Mouse (Mus musculus) spleen, adult 2 months (tissue): Measurements from ENCODE around the gene Zmym1. TPM values are rescaled to one million over a fixed set of nuclear protein-coding genes. Genes with fewer than 3 reads are reported as not detected.

Experiments used
- DNase-seq, 2 experiments: peaks; one replicate each; pipeline versions ENCODE4 v3.0.0 to v3.0.0-alpha.2; 2012 to 2021; ENCODE audit warnings: low spot score in 2 of 2, low read depth in 1 of 2
- H3K27ac ChIP-seq: fragments of 200-500 bp; 2 replicates; pipeline ENCODE4 v1.5.1; 2012; ENCODE audit warnings: low read length, inconsistent platforms; ENCODE audit not compliant: insufficient read depth
- H3K27me3 ChIP-seq: fragments of 200-500 bp; 2 replicates; pipeline ENCODE4 v1.6.1; 2012; ENCODE audit warnings: mild to moderate bottlenecking, moderate library complexity, low read length, inconsistent platforms; ENCODE audit not compliant: control insufficient read depth, insufficient read depth
- H3K36me3 ChIP-seq: fragments of 200-500 bp; 2 replicates; pipeline ENCODE4 v1.6.1; 2012; ENCODE audit warnings: mild to moderate bottlenecking, low read length, inconsistent platforms; ENCODE audit not compliant: control insufficient read depth, insufficient read depth
- H3K4me1 ChIP-seq: fragments of 200-500 bp; 2 replicates; pipeline ENCODE4 v1.6.1; 2011; ENCODE audit warnings: inconsistent platforms; ENCODE audit not compliant: control insufficient read depth, insufficient read depth, insufficient read length
- H3K4me3 ChIP-seq: fragments of 200-500 bp; 2 replicates; pipeline ENCODE4 v1.5.1; 2011; ENCODE audit warnings: mild to moderate bottlenecking, inconsistent platforms; ENCODE audit not compliant: insufficient read depth, insufficient read length; ENCODE audit errors: extremely low read depth
- CTCF ChIP-seq: fragments of 200-500 bp; IDR thresholded peaks from 2 replicates; pipeline ENCODE4 v1.5.1; 2011; ENCODE audit warnings: mild to moderate bottlenecking, inconsistent platforms; ENCODE audit not compliant: insufficient read depth, insufficient read length, insufficient replicate concordance; ENCODE audit errors: extremely low read depth
- POLR2A ChIP-seq: fragments of 200-500 bp; IDR thresholded peaks from 2 replicates; pipeline ENCODE4 v1.6.1; 2011; ENCODE audit warnings: low read depth, low read length, inconsistent platforms
- WGBS: fragments of 180-500 bp; shearing (Covaris S2); methylation state at CpG from one replicate; pipeline ENCODE4 v1.1.7; 2018; 5-methylcytosine and 5-hydroxymethylcytosine counted together
- polyA plus RNA-seq: library from polyadenylated mRNA; depleted of rRNA; stranded (reverse); fragments of >200 nt; gene quantifications from 2 replicates; pipeline ENCODE4 v1.2.3, GENCODE M21; 2012

Gene Zmym1
- polyA plus RNA-seq, 1 experiment, result 1.3 TPM

DNA sequence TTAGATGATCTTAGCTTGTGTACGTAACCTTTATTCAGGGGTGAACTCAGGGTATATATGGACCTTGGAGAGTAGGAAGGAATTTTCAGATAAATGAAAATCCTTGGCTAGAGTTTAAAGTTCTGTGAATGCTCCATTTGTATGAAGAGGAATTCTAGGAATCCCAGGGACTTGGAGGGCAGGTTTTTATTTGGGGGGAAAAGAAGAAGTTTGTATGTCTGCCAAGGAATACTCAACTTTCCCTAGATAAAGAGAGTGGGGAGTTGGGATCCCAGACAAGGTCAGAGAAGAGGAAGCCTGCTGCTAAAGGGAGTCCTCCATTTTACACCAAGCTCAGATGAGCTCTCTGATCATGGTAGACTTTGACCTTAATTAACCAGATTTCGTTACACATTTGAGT is 22.2 kb upstream of the Zmym1 start:
- whole genome bisulfite sequencing, result 89% methylated on average over 2 of the region's 2 CpGs
- no peaks in the 10 kb centered on the region for H3K4me1 ChIP-seq
- no peak overlapping the region for H3K27ac ChIP-seq
- TF ChIP-seq POLR2A (no peak), CTCF (no peak)
- no peak overlapping the region for H3K4me3 ChIP-seq
- no peaks in the 10 kb centered on the region; the same call in 1 of the 2 replicates for H3K36me3 ChIP-seq
- no peaks in the 10 kb centered on the region for H3K27me3 ChIP-seq
- DNase-seq, result no peak

DNA sequence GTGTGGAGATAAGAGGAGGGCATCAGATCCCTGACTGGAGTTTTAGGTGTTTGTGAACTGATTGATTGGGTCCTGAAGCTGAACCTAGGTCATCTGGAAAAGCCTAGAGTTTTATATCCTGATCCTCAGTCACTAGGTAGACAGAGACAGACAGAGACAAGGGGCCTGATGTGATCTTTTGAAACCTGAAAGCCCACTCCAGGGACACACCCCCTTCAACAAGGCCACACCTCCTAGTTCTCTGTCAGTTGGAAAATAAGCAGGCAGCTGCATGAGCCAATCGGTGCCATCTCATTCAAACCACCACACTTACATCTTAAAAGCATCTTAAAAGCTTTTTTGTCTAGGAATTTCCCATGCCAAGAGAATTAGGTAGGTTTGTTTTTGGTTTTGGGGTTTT is 19.9 kb upstream of the Zmym1 start:
- WGBS, result 52% methylated on average over 1 of the region's 1 CpGs
- Histone ChIP-seq H3K4me3 (no peak overlapping the region), H3K27ac (no peak overlapping the region), H3K27me3 (no peaks in the 10 kb centered on the region), H3K36me3 (no peaks in the 10 kb centered on the region), H3K4me1 (peaks cover 3% of the 10 kb centered on the region; the same call in 1 of the 2 replicates)
- TF ChIP-seq CTCF (no peak), POLR2A (no peak)
- no peak for DNase-seq

DNA sequence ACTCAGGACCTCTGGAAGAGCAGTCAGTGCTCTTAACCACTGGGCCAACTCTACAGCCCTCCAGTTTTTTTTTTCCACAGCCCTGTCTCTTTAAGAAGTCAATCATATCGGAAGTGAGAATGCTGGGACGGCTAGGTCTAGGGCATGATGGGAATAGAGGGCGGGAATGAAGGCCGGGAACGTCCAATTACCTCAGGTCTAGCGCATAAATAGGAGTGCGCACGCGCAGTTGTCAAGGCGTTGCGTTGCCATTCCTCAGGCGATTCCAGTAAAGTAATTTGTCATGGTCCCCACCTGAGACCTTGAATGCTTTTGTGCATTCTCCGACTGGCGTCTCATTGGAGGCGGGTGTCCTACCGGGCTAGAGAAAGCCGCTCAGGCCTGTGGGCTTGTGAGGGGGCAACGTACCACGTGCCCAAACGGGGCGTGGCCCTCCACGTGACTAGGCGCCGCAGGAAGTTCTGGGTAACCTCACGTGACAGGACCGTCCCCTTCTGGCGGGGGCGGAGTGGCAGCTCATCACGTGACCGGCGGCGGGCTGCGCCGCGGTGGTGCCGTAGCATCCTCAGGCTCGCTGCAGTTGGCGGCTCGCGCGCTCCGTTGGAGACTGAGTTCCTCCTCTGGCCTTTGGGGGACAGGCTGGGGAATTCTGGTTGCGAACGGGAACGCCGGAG is 16.1 kb upstream of the Zmym1 start, which contains the start of gene Zmym6:
Gene Zmym6, plus strand, starts transcription at position 509 of the 674 bp plus-strand sequence.
- H3K4me1 ChIP-seq, result peaks cover 3% of the 10 kb centered on the region; the same call in 1 of the 2 replicates

DNA sequence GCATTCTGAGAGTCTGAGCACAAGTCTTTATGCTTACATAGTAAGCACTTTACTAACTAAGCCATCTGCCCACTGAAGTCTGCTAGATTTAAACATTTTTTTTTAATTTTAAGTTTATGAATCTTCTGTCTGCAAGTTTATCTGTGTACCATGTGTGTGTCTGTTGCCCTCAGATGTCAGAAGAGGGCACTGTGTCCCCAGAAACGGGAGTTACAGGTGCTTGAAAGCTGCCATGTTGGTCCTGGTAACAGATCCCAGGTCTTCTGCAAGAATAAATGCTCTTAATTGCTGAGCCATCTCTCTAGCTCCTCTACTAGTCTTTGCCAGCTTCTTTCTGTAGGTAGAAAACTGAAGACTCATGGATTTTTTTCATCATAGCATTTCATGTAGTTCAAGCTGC is 14.0 kb upstream of the Zmym1 start:
- Histone ChIP-seq H3K27me3 (no peaks in the 10 kb centered on the region), H3K36me3 (no peaks in the 10 kb centered on the region), H3K4me1 (peaks cover 3% of the 10 kb centered on the region; the same call in 1 of the 2 replicates), H3K27ac (no peak overlapping the region), H3K4me3 (no peak overlapping the region)
- no peak for TF ChIP-seq CTCF
- no peak for DNase-seq
- WGBS, result 50% methylated on average over 1 of the region's 1 CpGs

More for the DNA sequence above, 16.1 kb upstream of the Zmym1 start, which contains the start of gene Zmym6:
- TF ChIP-seq CTCF (no peak), POLR2A (peak; percentile 74)
- DNase-seq, result peak; percentile 92 to 94
- no peaks in the 10 kb centered on the region for H3K36me3 ChIP-seq
- H3K27me3 ChIP-seq, result no peaks in the 10 kb centered on the region
- under 1% methylated on average over 46 of the region's 46 CpGs for WGBS
- H3K4me3 ChIP-seq, result peak within 1 kb of the TSS; percentile 78
- peak within 1 kb of the TSS; percentile 78 for H3K27ac ChIP-seq

DNA sequence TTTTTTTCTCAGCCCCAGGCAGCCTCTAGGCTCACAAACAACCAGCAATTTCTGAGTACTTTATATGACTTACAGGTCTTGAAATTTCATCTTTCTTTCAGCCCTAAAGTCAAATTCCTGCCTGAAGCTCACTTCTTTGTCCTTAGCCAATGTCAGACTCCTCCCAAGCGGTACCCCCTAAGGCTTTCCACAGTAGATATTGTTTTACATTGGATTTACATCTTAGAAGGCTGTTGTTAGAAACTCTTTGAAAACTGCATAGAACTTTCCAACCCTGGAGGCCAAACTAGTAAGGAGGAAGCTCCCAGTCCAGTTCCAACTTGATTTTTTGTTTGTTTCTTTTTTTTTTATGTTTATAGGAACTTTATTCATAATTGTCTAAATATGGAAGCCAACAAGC is 3.1 kb upstream of the Zmym1 start:
- Histone ChIP-seq H3K27me3 (no peaks in the 10 kb centered on the region), H3K36me3 (no peaks in the 10 kb centered on the region), H3K4me1 (no peaks in the 10 kb centered on the region), H3K4me3 (no peak overlapping the region), H3K27ac (no peak overlapping the region)
- no peak for TF ChIP-seq CTCF
- TF ChIP-seq POLR2A, result no peak
- no peak for DNase-seq
- 85% methylated on average over 1 of the region's 1 CpGs for WGBS

DNA sequence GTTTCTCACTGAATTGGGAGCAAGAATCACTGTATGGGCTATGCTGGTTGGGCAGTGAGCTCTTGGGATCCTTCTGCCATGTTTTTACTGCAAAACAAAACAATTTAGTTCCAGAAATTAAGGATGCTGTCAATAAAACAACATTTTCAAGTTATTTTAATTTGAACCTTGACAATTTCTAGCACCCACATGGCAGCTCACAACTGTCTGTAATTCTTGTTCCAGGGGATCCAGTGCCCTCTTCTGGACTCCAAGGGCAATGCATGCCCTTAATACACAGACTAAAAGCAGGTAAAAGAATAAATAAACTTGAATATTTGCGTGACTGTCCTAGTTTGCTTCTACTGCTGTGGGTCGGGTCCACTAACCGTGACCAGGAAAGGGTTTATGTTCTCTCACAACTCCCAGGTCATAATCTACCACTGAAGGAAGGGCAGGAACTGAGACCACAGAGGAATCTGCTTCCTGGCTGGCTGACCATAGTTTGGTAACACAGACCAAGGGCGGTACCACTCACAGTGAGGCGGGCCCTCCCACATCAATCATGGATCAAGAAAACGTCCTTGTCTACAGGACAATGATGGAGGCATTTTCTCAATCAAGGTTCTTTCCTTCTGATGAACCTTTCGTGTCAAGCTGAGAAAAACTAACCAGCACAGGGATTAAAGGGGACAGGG is 6.3 kb downstream of the Zmym1 start:
- TF ChIP-seq CTCF, result no peak
- no peak for TF ChIP-seq POLR2A
- WGBS, result 84% methylated on average over 7 of the region's 7 CpGs

DNA sequence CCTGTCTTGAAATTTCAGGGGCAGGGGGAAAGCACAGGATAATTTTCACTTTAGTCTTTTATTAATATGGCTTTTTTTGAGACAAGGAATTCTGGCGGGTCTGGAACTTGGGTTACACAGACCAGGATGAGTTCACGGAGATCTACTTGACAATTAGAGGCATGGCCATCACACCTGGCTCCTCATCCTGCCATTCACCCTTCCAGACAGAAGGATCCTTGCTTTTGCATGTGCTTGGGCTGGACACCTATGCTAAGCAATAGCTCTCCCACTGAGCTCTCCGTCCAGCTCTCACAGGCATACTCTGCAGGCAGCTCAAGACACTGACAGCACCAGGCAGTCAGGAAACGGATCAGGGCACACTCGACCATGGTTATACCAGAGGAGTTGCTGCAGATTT is 7.9 kb downstream of the Zmym1 start:
- 96% methylated on average over 5 of the region's 5 CpGs for WGBS
- no peak overlapping the region for H3K27ac ChIP-seq
- TF ChIP-seq CTCF, result no peak
- no peak for TF ChIP-seq POLR2A
- H3K4me3 ChIP-seq, result no peak overlapping the region
- H3K27me3 ChIP-seq, result no peaks in the 10 kb centered on the region
- DNase-seq, result no peak
- H3K36me3 ChIP-seq, result peaks cover 24% of the 10 kb centered on the region
- no peaks in the 10 kb centered on the region for H3K4me1 ChIP-seq

More for the DNA sequence above, 6.3 kb downstream of the Zmym1 start:
- Histone ChIP-seq H3K4me3 (no peak overlapping the region), H3K36me3 (peaks cover 13% of the 10 kb centered on the region), H3K27me3 (no peaks in the 10 kb centered on the region), H3K4me1 (no peaks in the 10 kb centered on the region), H3K27ac (no peak overlapping the region)
- no peak for DNase-seq
